Mouse (Mus musculus) midbrain, embryonic 12.5 days (tissue): ENCODE data around the gene Ankib1. TPM values are rescaled to one million over a fixed set of nuclear protein-coding genes. Genes with fewer than 3 reads are reported as not detected.

Experiments
- ATAC-seq: fragments of 200-750 bp; cut with Nextera tagmentation; 2 replicates; pipeline ENCODE4 v1.8.0; 2017; ENCODE audit warnings: low read depth, moderate TSS enrichment, moderate library complexity; ENCODE audit not compliant: low FRiP score
- H3K27ac ChIP-seq: fragments of 300-500 bp; sonication (generic); replicated peaks from 2 replicates; pipeline ENCODE4 v1.5.1; 2016; ENCODE audit warnings: mild to moderate bottlenecking
- H3K27me3 ChIP-seq: fragments of 300-500 bp; sonication (generic); 2 replicates; pipeline ENCODE4 v1.6.1; 2016; ENCODE audit warnings: mild to moderate bottlenecking
- H3K36me3 ChIP-seq: fragments of 300-500 bp; sonication (generic); 2 replicates; pipeline ENCODE4 v1.6.1; 2016
- H3K4me1 ChIP-seq: fragments of 300-500 bp; sonication (generic); 2 replicates; pipeline ENCODE4 v1.6.1; 2016
- H3K4me2 ChIP-seq: fragments of 300-500 bp; sonication (generic); replicated peaks from 2 replicates; pipeline ENCODE4 v1.6.1; 2016; ENCODE audit warnings: mild to moderate bottlenecking, moderate library complexity
- H3K4me3 ChIP-seq: fragments of 300-500 bp; sonication (generic); 2 replicates; pipeline ENCODE4 v1.5.1; 2016; ENCODE audit warnings: mild to moderate bottlenecking
- H3K9ac ChIP-seq: fragments of 300-500 bp; sonication (generic); replicated peaks from 2 replicates; pipeline ENCODE4 v1.6.1; 2016; ENCODE audit warnings: mild to moderate bottlenecking, moderate library complexity
- H3K9me3 ChIP-seq: fragments of 300-500 bp; sonication (generic); 2 replicates; pipeline ENCODE4 v1.6.1; 2016; ENCODE audit warnings: mild to moderate bottlenecking
- WGBS: fragments of 180-500 bp; shearing (Covaris S2); methylation state at CpG from one replicate; pipeline ENCODE4 v1.1.7; 2016; 5-methylcytosine and 5-hydroxymethylcytosine counted together
- polyA plus RNA-seq: library from polyadenylated mRNA; unstranded; fragments of >200 nt; fragmentation: Nextera tagmentation; extraction: Ambion mirVana; gene quantifications from 2 replicates; pipeline ENCODE4 v1.2.1, GENCODE M21; 2016

The Ankib1 gene
- polyA plus RNA-seq, 1 experiment from 2014 or later: 22.6 TPM

DNA sequence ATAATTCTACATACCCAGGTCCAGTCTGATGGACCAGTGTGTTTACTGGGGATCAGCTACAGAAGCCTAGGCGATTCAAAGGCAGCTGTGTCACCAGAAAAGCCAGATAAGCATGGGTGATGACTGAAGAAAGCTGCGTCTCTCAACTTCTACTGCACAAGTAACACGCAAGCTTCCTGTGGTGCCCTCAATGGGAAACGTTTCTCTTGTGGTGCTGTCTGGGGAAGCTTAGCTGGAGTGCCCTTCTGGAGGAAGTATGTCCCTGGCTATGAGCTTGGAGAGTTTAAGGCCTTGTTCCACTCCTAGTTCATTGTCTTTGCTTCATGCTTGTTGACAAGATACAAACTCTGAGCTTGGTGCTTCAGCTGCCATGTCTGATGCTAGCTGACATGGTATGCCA lies 83.4 kb downstream of the Ankib1 start:
- Histone ChIP-seq H3K4me1 (no peaks in the 10 kb centered on the region), H3K27ac (no peak overlapping the region), H3K4me3 (no peak overlapping the region), H3K27me3 (no peaks in the 10 kb centered on the region), H3K9me3 (no peaks in the 10 kb centered on the region), H3K36me3 (peaks cover 31% of the 10 kb centered on the region), H3K4me2 (no peak overlapping the region), H3K9ac (no peak overlapping the region)
- WGBS: 96% methylated on average over 4 of the region's 4 CpGs
- ATAC-seq: no peak

DNA sequence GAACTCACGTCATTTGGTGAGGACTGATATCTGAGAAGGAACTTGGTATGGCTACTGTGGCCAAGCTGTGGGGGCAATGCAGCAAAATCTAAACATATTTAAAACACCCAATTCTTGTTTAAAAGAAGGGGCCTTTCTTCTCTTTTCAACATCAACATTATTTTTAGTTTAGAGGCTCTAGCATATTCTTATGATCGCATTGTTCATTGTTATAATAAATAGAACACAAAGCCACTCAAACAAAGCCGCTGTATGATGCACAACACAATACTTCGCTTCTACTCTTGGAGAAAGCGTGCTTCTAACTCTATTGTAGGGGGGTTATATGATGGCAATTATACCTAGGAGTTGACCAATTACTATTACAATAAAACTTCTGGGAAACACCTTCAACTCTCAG lies 86.9 kb downstream of the Ankib1 start:
- peaks cover 32% of the 10 kb centered on the region for H3K36me3 ChIP-seq

DNA sequence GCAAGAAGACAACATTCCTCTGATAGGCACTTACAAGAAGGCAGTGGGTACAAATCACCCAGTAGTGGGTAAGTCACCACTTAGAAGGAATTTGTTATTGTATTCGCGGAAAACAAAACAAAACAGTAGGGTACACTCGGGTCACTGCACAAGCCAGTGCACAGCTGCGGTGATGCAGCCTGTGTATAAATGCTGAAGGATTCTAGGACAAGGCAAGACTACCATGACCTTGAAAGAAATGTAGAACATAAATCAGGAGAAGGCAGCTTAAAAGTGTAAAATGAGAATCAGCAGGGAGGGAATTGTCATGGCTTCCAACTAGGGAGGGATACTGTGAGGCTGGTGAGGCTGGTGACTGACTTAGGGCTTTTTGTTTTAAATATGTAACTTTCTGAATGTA lies 100.5 kb downstream of the Ankib1 start:
- no peaks in the 10 kb centered on the region for H3K27me3 ChIP-seq
- H3K9me3 ChIP-seq: no peaks in the 10 kb centered on the region
- no peak overlapping the region for H3K4me2 ChIP-seq
- H3K9ac ChIP-seq: no peak overlapping the region
- peaks cover 48% of the 10 kb centered on the region for H3K36me3 ChIP-seq
- H3K4me1 ChIP-seq: no peaks in the 10 kb centered on the region
- no peak for ATAC-seq
- H3K4me3 ChIP-seq: no peak overlapping the region
- H3K27ac ChIP-seq: no peak overlapping the region
- WGBS: 86% methylated on average over 4 of the region's 4 CpGs

More for the DNA sequence above, 86.9 kb downstream of the Ankib1 start:
- H3K4me3 ChIP-seq: no peak overlapping the region
- H3K9me3 ChIP-seq: no peaks in the 10 kb centered on the region
- no peaks in the 10 kb centered on the region for H3K27me3 ChIP-seq
- no peak overlapping the region for H3K27ac ChIP-seq
- no peak for ATAC-seq
- WGBS: 93% methylated on average over 5 of the region's 5 CpGs
- H3K9ac ChIP-seq: no peak overlapping the region
- H3K4me2 ChIP-seq: no peak overlapping the region
- H3K4me1 ChIP-seq: no peaks in the 10 kb centered on the region

DNA sequence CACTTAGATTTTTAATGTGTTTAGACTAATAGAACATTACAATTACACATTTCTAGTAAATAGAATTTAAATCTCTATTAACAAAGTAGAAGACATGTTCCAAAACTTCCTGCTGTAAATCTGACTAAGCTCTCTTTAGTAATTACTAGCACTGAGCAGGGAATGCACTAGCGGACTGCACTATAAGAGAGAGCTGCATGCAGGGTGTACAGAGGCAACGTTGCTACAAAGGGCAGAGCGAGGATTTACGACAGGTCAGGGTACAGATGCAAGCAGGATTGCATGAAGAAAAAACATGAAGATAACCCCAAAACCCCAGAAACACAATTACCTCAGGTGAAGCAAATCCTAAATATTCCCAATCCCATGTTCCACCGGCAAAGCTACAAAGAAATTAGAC lies 102.7 kb downstream of the Ankib1 start:
- H3K27ac ChIP-seq: no peak overlapping the region
- no peaks in the 10 kb centered on the region for H3K27me3 ChIP-seq
- WGBS: 96% methylated on average over 5 of the region's 5 CpGs
- no peak overlapping the region for H3K4me3 ChIP-seq
- H3K4me1 ChIP-seq: no peaks in the 10 kb centered on the region
- peaks cover 59% of the 10 kb centered on the region for H3K36me3 ChIP-seq
- no peaks in the 10 kb centered on the region for H3K9me3 ChIP-seq
- no peak for ATAC-seq
- no peak overlapping the region for H3K4me2 ChIP-seq
- no peak overlapping the region for H3K9ac ChIP-seq

DNA sequence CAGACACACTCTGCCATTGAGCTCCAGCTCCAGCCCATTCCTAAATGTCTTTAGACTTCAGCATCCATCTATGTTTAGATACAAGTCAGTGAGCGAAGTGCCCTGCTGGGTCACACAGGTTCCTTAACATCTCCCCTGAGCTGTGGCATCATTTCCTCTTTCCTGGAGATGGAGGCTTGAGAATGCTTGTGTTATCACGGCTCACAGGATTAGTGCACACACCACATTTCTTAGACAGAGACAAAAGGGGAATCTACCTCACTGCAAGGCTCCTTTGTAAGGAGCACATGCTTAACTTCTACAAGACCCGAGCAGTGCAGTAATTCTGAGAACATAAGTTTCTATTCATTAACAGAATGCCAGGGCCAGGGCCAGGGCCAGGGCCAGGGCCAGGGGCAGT lies 106.7 kb downstream of the Ankib1 start:
- Histone ChIP-seq H3K9ac (no peak overlapping the region), H3K27me3 (no peaks in the 10 kb centered on the region), H3K4me3 (no peak overlapping the region), H3K27ac (no peak overlapping the region), H3K36me3 (peaks cover 75% of the 10 kb centered on the region), H3K4me2 (no peak overlapping the region), H3K4me1 (no peaks in the 10 kb centered on the region), H3K9me3 (no peaks in the 10 kb centered on the region)
- WGBS: 70% methylated on average over 3 of the region's 3 CpGs
- ATAC-seq: no peak

DNA sequence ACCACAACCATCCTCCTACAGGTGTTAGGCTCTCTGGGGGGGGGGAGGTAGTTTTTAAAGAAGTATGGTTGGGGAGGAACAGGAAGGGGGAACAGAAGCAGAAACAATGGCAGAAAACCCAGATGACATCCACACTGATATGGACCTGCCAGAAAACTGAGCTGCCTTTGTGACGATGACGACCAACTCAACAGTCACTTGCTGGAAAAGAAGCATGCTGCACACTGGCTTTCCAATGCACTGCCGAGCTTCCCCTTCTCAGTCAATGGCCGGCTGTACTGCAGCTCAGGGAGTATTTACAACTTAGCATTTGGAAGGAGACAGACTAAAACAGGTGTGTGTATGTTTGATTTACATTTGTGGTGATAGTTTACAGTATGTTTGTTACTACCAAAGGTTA lies 107.5 kb downstream of the Ankib1 start:
- 87% methylated on average over 4 of the region's 4 CpGs for WGBS
- no peak overlapping the region for H3K4me2 ChIP-seq
- ATAC-seq: no peak
- no peak overlapping the region for H3K9ac ChIP-seq
- H3K9me3 ChIP-seq: no peaks in the 10 kb centered on the region
- H3K4me3 ChIP-seq: no peak overlapping the region
- no peak overlapping the region for H3K27ac ChIP-seq
- no peaks in the 10 kb centered on the region for H3K4me1 ChIP-seq
- no peaks in the 10 kb centered on the region for H3K27me3 ChIP-seq
- H3K36me3 ChIP-seq: peaks cover 71% of the 10 kb centered on the region

DNA sequence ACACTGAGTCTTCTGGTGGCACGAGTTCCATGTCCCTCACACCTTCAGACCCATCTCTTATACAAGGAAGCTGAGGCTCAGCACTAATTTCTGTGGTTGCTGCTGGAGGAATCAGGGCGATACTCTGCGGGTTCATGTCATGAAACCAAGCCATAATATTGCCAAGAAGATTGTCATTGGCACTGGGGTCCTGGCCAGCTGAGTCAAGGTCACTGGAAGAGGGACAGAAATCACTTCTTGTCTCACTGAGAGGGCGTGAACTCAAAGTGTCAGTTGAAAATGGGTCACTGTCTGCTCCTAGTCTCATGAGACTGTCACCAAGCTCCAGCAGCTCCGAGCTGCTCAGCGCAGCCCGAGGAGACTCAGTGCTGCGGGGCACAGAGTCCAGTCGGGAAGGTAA lies 109.8 kb downstream of the Ankib1 start:
- H3K36me3 ChIP-seq: peaks cover 77% of the 10 kb centered on the region

DNA sequence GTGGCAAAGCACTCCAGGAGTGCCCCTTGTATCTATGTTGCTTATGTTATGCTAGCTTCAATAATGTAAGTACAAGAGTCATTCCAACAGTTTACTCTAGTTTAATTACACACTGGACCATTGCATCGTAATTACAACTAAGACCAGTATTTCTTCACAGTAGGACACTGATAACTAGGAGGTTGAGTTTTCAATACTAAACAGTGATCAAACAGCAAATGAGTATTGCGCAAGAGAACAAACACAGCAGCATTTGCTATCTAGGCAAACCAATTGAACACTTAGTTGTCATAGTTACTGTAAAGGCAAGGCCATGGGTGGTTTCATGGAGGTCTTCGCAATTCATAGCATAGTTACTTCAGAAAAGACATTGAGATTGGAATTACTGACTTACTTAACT lies 111.4 kb downstream of the Ankib1 start:
- Histone ChIP-seq H3K4me1 (no peaks in the 10 kb centered on the region), H3K4me2 (no peak overlapping the region), H3K36me3 (peaks cover 65% of the 10 kb centered on the region), H3K27me3 (no peaks in the 10 kb centered on the region), H3K4me3 (no peak overlapping the region), H3K9ac (no peak overlapping the region), H3K9me3 (no peaks in the 10 kb centered on the region), H3K27ac (no peak overlapping the region)
- 96% methylated on average over 3 of the region's 3 CpGs for WGBS
- ATAC-seq: no peak

More for the DNA sequence above, 109.8 kb downstream of the Ankib1 start:
- WGBS: 94% methylated on average over 9 of the region's 9 CpGs
- no peak overlapping the region for H3K27ac ChIP-seq
- no peaks in the 10 kb centered on the region for H3K4me1 ChIP-seq
- no peaks in the 10 kb centered on the region for H3K27me3 ChIP-seq
- H3K9me3 ChIP-seq: no peaks in the 10 kb centered on the region
- H3K9ac ChIP-seq: no peak overlapping the region
- no peak for ATAC-seq
- H3K4me2 ChIP-seq: no peak overlapping the region
- no peak overlapping the region for H3K4me3 ChIP-seq

DNA sequence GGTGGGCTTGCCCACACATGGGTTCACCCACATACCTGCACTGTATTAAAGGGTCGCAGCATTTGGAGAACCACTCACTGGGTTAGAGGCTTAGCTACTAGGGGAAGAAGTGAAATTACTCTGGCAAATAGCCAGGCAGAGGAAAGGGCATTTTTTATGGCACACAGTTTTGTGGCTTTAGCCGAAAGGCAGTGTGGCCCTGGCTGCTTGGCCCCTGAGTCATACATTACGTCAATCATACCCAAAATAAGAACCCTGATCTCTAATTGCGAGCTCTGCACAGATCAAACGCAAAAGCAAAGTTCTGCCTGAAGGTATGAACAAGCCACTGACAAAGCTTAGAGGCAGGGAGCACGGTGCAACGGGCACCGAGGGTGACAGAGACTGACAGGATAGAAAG lies 114.4 kb downstream of the Ankib1 start:
- H3K4me1 ChIP-seq: no peaks in the 10 kb centered on the region
- no peaks in the 10 kb centered on the region for H3K27me3 ChIP-seq
- peaks cover 41% of the 10 kb centered on the region for H3K36me3 ChIP-seq
- H3K4me3 ChIP-seq: no peak overlapping the region
- H3K27ac ChIP-seq: no peak overlapping the region
- ATAC-seq: no peak
- H3K4me2 ChIP-seq: no peak overlapping the region
- 95% methylated on average over 8 of the region's 8 CpGs for WGBS
- no peaks in the 10 kb centered on the region for H3K9me3 ChIP-seq
- H3K9ac ChIP-seq: no peak overlapping the region

DNA sequence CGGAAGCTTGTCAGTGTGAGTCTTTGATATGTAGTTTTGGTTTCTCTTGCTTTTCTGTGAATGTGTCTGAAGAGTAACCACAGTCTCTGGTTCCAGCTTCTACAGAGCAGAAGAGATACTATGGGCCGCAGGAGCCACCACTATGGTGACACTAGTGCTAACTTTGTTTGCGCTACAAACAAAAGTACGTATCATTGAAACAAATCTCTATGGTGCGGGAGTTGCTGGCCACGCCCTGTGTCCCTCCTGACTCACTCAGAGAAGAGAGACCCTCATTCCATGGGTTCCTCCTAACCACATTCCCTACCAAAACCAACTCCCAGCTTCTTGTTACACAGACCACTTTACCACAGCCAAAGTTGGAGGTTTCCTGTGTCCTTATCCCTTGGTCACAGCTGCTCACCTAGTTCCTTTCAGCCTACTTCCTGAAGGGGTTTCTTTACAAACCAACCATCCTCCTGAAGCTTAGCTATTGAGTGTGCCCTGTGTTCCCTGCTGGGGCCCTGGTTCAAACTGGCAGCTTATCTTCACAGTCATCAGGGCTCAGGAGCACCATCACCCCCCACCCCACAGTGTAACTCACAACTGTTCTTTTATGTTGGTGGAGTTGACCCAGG lies 132.7 kb downstream of the Ankib1 start:
- H3K9me3 ChIP-seq: no peaks in the 10 kb centered on the region
- no peak for ATAC-seq
- no peak overlapping the region for H3K27ac ChIP-seq
- no peaks in the 10 kb centered on the region for H3K36me3 ChIP-seq
- 92% methylated on average over 6 of the region's 6 CpGs for WGBS
- no peak overlapping the region for H3K4me3 ChIP-seq
- no peak overlapping the region for H3K4me2 ChIP-seq
- no peak overlapping the region for H3K9ac ChIP-seq
- no peaks in the 10 kb centered on the region for H3K4me1 ChIP-seq
- no peaks in the 10 kb centered on the region for H3K27me3 ChIP-seq

DNA sequence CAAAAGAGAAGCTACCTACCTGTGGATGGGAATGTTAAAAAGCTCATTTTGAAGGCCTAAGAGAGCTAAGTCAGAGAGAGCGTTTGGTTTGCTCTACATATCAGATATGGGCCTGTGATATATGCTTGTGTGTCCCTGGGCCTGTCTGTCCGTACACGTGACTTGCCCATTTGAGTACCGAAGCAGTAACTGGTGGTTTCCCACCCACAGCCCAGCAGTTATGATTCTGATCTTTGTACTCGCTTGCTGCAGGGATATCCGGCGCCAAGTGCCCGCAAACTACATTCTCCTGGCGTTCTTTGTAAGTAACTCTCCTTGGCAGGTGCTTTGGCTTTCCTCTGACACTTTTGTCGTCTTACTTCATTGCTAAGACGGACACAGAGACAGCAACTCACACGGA lies 136.1 kb downstream of the Ankib1 start:
- H3K36me3 ChIP-seq: no peaks in the 10 kb centered on the region
- no peaks in the 10 kb centered on the region for H3K27me3 ChIP-seq
- no peak overlapping the region for H3K27ac ChIP-seq
- H3K9me3 ChIP-seq: no peaks in the 10 kb centered on the region
- no peak overlapping the region for H3K4me2 ChIP-seq
- ATAC-seq: no peak
- H3K4me3 ChIP-seq: no peak overlapping the region
- no peak overlapping the region for H3K9ac ChIP-seq
- no peaks in the 10 kb centered on the region for H3K4me1 ChIP-seq
- WGBS: 89% methylated on average over 12 of the region's 12 CpGs

DNA sequence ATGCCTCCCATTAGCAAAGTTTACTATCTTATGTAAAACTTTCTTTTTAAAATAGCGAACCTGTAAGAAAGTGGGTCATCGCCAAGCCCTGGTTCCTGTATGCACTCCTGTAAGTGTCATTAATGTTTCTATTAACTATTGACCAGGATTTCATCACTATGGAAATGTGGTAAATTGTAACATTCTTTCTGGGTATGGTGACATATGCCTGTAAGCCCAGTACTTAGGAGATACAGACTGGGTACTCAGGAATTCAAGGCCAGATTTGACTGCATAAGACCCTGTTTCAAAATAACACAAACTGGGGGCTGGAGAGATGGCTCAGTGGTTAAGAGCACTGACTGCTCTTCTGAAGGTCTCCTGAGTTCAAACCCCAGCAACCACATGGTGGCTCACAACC lies 137.5 kb downstream of the Ankib1 start:
- no peaks in the 10 kb centered on the region for H3K27me3 ChIP-seq
- no peaks in the 10 kb centered on the region for H3K36me3 ChIP-seq
- no peak overlapping the region for H3K4me3 ChIP-seq
- no peak overlapping the region for H3K4me2 ChIP-seq
- no peak for ATAC-seq
- H3K9me3 ChIP-seq: no peaks in the 10 kb centered on the region
- no peak overlapping the region for H3K9ac ChIP-seq
- H3K4me1 ChIP-seq: no peaks in the 10 kb centered on the region
- H3K27ac ChIP-seq: no peak overlapping the region
- 91% methylated on average over 2 of the region's 2 CpGs for WGBS

DNA sequence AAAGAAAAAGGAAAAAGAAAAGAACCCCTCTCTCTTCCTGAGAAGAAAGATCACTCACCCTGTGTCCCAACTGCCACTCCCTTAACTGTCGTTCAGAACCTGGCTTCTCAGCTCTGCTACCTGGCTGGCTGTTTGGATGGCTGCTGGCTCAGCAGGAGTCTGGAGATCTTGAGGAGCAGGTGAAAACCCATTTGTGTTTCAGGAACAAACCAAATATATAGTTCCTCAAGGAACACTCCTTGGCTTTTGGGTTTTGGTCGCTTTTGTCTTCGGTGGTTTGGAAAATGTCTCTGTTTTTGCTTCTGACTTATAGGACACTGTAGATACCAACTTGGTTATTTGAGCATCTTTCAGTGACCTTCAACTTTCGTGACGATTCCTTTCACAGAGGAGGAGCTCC lies 145.6 kb downstream of the Ankib1 start, which contains the start of gene Gatad1:
Gene Gatad1 (minus strand): TSS at position 101 of the 400 bp plus-strand sequence.
- Histone ChIP-seq H3K4me1 (no peaks in the 10 kb centered on the region), H3K27ac (no peak within 1 kb of the TSS), H3K9me3 (no peaks in the 10 kb centered on the region), H3K9ac (no peak within 1 kb of the TSS), H3K27me3 (no peaks in the 10 kb centered on the region), H3K36me3 (no peaks in the 10 kb centered on the region), H3K4me2 (no peak within 1 kb of the TSS), H3K4me3 (no peak within 1 kb of the TSS)
- 76% methylated on average over 5 of the region's 5 CpGs for WGBS
- ATAC-seq: no peak
